Mouse (Mus musculus) adipose tissue, adult 10 weeks (tissue): ENCODE measurements around the gene Tinagl1. TPM values are rescaled to one million over a fixed set of nuclear protein-coding genes. Genes with fewer than 3 reads are reported as not detected.

Source experiments
- polyA plus RNA-seq: library from polyadenylated mRNA; stranded (reverse); fragments of 350-450 nt; fragmentation: Illumina TruSeq; extraction: RNeasy Lipid Tissue Mini Kit (QIAGEN cat#74804); gene quantifications from one replicate; pipeline ENCODE4 v1.2.3, GENCODE M21; 2014; ENCODE audit warnings: low read depth, low replicate concordance

Gene Tinagl1
- 95.5 TPM for polyA plus RNA-seq

DNA sequence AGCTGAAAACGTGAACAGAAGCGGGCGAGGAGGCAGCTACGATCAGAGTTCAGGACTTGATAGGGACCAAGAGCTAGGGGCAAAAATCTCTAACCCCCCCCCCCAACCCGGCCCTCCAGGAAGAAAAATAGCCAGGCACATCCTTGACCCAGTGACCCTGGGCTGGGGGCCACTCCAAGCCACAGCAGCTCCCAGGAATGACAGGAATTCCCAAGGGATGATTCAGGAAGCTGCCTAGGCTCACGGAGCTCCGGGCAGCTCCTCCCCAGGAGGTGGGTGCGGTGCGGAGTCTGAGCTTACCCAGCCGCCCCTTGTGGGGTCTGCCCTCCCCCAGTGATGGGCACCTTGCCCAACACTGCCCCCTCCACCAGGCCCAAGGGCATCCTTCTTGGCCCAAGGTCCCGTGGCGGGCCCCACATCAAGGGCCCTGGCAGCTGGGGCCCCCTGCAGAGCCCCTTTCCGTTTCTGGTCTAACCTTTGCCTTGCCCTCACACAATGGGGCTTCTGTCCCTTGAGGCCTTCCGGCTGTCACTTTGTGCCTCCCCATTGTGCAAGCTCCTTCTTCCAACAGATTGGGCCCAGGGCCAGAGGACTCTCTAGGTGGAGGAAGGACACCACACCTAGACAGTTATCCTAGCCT lies at the start of gene Tinagl1:
Gene Tinagl1 (minus strand): TSS at position 51 of the 640 bp plus-strand sequence.

DNA sequence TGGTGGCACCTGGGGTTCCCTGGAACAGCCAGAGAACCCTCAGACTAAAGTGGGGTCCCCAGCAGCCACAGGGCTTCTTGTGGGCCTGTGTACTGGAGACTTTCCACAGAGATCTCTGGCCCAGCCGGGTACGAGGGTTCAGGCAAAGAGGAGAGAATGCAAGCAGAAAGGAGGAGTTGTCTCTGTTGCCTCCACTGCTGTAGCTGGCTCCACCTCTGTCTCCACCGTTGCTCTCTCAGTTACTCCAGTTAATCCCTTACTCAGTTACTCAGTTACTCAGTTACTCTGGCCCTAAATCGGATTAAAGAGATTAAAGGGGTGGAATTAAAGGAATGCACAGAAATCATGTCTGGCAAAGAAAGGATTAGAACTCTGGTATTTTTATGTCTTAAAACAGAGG lies 47.3 kb upstream of the Tinagl1 start, which contains the start of gene Gm853:
Gene Gm853 (minus strand): TSS at position 223 of the 400 bp plus-strand sequence.

DNA sequence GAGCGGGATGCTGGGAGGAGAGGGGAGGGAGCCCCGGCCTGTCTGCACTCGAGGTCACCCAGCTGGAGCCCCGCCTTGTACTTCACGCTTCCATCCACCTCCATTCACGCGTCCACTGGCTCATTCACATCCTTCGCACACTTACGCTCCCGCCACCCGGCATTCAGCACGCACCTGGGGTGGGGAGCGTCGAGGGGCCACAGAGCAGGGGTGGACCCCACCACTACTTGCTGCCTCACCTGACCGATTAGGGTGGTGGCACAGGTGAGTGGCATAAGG lies 35.8 kb downstream of the Tinagl1 start, which contains the start of gene Hcrtr1:
Gene Hcrtr1 (minus strand): TSS at position 146 of the 279 bp plus-strand sequence.

Other genes starting within 250 kb of the Tinagl1 start
- 0.09 TPM for gene Spocd1, start 245.9 kb downstream of the Tinagl1 start, polyA plus RNA-seq
- gene Adgrb2, start 190.3 kb downstream of the Tinagl1 start, polyA plus RNA-seq, result 1.7 TPM
- 37.4 TPM for gene Col16a1, start 127.3 kb downstream of the Tinagl1 start, polyA plus RNA-seq
- gene Pef1, start 72.6 kb downstream of the Tinagl1 start, polyA plus RNA-seq, result 118 TPM
- gene Hcrtr1, start 35.8 kb downstream of the Tinagl1 start, polyA plus RNA-seq, result 0.89 TPM
- gene Gm853, start 47.3 kb upstream of the Tinagl1 start, polyA plus RNA-seq, result not detected
- 75.1 TPM for gene Serinc2, start 104.1 kb upstream of the Tinagl1 start, polyA plus RNA-seq
- gene Fabp3, start 133.5 kb upstream of the Tinagl1 start, polyA plus RNA-seq, result 10.6 TPM
- not detected for gene Gm10570, start 133.6 kb upstream of the Tinagl1 start, polyA plus RNA-seq
- gene Zcchc17, start 184.8 kb upstream of the Tinagl1 start, polyA plus RNA-seq, result 47.2 TPM
- gene Snrnp40, start 185.0 kb upstream of the Tinagl1 start, polyA plus RNA-seq, result 27.8 TPM